ENCODE assay signal across 8 mouse cellular contexts in genomic region chr3:88913511-88914383, GRCm38 (mm10). TPM values are rescaled to one million over a fixed set of nuclear protein-coding genes. Genes with fewer than 3 reads are reported as not detected.
DNase-seq lines count a peak whose midpoint lies in the region; ATAC-seq lines count a peak whose summit lies in the region.

Msto1 (minus strand) TSS chr3:88913999.

- H3K9me3 ChIP-seq in megakaryocyte, embryonic 14.5 days = no peaks in the 10 kb centered on the region

- peak; percentile 99 for ATAC-seq in common myeloid progenitor, adult 5-6 weeks (replicated peaks; ENCODE audit: low read depth, poor library complexity, severe bottlenecking)

- peak within 1 kb of the TSS; percentile 100 for H3K4me3 ChIP-seq in megakaryocyte, embryonic 14.5 days (replicated peaks)

- peaks cover 42% of the 10 kb centered on the region for H3K36me3 ChIP-seq in megakaryocyte, embryonic 14.5 days (replicated peaks; ENCODE audit: low read length)

- H3K27me3 ChIP-seq in megakaryocyte, embryonic 14.5 days (replicated peaks) = no peaks in the 10 kb centered on the region

- peaks cover 38% of the 10 kb centered on the region for H3K4me1 ChIP-seq in megakaryocyte, embryonic 14.5 days

- peak; percentile 98 for DNase-seq in ZHBTc4 (ENCODE audit: low read depth, low spot score)
- DNase-seq in gastrocnemius, adult 8-10 months (ENCODE audit: low spot score in 2 of 2) = peak; percentile 84 to 87
- DNase-seq in hindlimb bud, embryonic 11.5 days (ENCODE audit: extremely low spot score, low read depth, low spot score) = peak; percentile 56
- DNase-seq in left cerebral cortex, adult 8-10 months (ENCODE audit: low spot score in 2 of 2) = peak; percentile 85 to 91
- peak; percentile 95 to 96 for DNase-seq in right cerebral cortex, postnatal 10 days (ENCODE audit: low spot score in 2 of 2)
- DNase-seq in urinary bladder, postnatal 25 days (ENCODE audit: low spot score) = peak; percentile 86

RNA-seq across cellular contexts. Expression of gene Msto1, which starts in this region (rescaled TPM):
- total RNA-seq in common myeloid progenitor, adult 5-6 weeks (2017) = 34.5 and 46.1 TPM in 2 replicates
- 1 to 10 TPM; 6.6 to 8.3 (median 7.7) TPM for total RNA-seq in gastrocnemius, adult 8-10 months (2022)
- total RNA-seq in left cerebral cortex, adult 8-10 months (2022) = 10 to 100 TPM; 21.4 to 25.6 (median 23.9) TPM
- 11.3 and 22.7 TPM in 2 replicates for polyA plus RNA-seq in megakaryocyte, embryonic 14.5 days (2012; ENCODE audit: insufficient read depth, low replicate concordance)

Comparison
In these comparisons a context has a peak if more than half of its experiments do, and no peak if none do; other contexts are left out.
1. Peak in every context shown above with its lines: DNase-seq, ATAC-seq and H3K4me3 ChIP-seq.